Mouse (Mus musculus) cerebellum, adult 2 months (tissue): Measurements from ENCODE around the gene Mettl14. TPM values are rescaled to one million over a fixed set of nuclear protein-coding genes. Genes with fewer than 3 reads are reported as not detected.
A peak's percentile ranks its signal among the peaks of the same experiment; 100 is the strongest.
"Not testable (repeated sequence)": the region's sequence is repeated elsewhere in the genome, so short reads cannot be mapped to it uniquely, and the experiment has no call there.

ENCODE experiments used
- DNase-seq, 2 experiments: peaks; one replicate each; pipeline ENCODE4 v3.0.0; 2021
- H3K27ac ChIP-seq: fragments of 200-500 bp; 2 replicates; pipeline ENCODE4 v1.5.1; 2012; ENCODE audit warnings: low read length, control low read depth, inconsistent platforms; ENCODE audit not compliant: insufficient read depth
- H3K27me3 ChIP-seq: fragments of 200-500 bp; 2 replicates; pipeline ENCODE4 v1.6.1; 2012; ENCODE audit warnings: inconsistent platforms, mild to moderate bottlenecking, low read length, moderate library complexity; ENCODE audit not compliant: control insufficient read depth, insufficient read depth
- H3K4me1 ChIP-seq: fragments of 200-500 bp; 2 replicates; pipeline ENCODE4 v1.6.1; 2011; ENCODE audit warnings: low read length; ENCODE audit not compliant: control insufficient read depth, insufficient read depth
- H3K4me3 ChIP-seq: fragments of 200-500 bp; replicated peaks from 2 replicates; pipeline ENCODE3; 2011; ENCODE audit warnings: mild to moderate bottlenecking, low read depth, low read length, control low read depth; ENCODE audit not compliant: insufficient read depth
- CTCF ChIP-seq: fragments of 200-500 bp; IDR thresholded peaks from 2 replicates; pipeline ENCODE4 v1.5.1; 2011; ENCODE audit warnings: low read depth, mild to moderate bottlenecking, control low read depth, low read length, moderate library complexity, borderline replicate concordance; ENCODE audit not compliant: insufficient read depth
- POLR2A ChIP-seq: fragments of 200-500 bp; IDR thresholded peaks from 2 replicates; pipeline ENCODE4 v1.6.1; 2011; ENCODE audit warnings: low read length, control low read depth, borderline replicate concordance; ENCODE audit not compliant: insufficient read depth
- WGBS: fragments of 180-500 bp; shearing (Covaris S2); methylation state at CpG from one replicate; pipeline ENCODE4 v1.1.7; 2018; 5-methylcytosine and 5-hydroxymethylcytosine counted together
- polyA plus RNA-seq: library from polyadenylated mRNA; depleted of rRNA; stranded (reverse); fragments of >200 nt; gene quantifications from 2 replicates; pipeline ENCODE4 v1.2.3, GENCODE M21; 2012

The Mettl14 gene
- polyA plus RNA-seq, 1 experiment: 15.5 TPM

DNA sequence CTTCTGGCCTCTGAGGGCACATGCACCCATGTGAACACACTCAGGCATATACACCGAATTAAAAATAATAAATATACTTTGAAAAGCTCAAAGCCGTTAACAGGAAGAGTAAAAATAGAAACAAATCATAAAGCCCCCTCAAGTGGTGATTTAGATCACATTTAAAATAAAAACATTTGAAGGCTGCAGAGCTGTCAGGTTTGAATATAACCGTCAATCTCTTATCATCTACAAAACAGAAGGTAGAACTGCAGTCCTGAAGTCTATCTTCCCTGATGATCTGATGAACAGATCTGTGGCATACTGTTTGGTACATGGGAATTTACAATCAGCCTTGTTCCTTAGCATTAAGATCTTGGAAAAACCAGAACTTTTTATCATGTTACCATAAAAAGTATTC is 9.3 kb downstream of the Mettl14 start:
- no peak for TF ChIP-seq POLR2A
- no peak for TF ChIP-seq CTCF
- DNase-seq: no peak
- Histone ChIP-seq H3K27me3 (no peaks in the 10 kb centered on the region), H3K4me3 (no peak overlapping the region), H3K27ac (no peak overlapping the region), H3K4me1 (no peaks in the 10 kb centered on the region)
- WGBS: 95% methylated on average over 3 of the region's 3 CpGs

DNA sequence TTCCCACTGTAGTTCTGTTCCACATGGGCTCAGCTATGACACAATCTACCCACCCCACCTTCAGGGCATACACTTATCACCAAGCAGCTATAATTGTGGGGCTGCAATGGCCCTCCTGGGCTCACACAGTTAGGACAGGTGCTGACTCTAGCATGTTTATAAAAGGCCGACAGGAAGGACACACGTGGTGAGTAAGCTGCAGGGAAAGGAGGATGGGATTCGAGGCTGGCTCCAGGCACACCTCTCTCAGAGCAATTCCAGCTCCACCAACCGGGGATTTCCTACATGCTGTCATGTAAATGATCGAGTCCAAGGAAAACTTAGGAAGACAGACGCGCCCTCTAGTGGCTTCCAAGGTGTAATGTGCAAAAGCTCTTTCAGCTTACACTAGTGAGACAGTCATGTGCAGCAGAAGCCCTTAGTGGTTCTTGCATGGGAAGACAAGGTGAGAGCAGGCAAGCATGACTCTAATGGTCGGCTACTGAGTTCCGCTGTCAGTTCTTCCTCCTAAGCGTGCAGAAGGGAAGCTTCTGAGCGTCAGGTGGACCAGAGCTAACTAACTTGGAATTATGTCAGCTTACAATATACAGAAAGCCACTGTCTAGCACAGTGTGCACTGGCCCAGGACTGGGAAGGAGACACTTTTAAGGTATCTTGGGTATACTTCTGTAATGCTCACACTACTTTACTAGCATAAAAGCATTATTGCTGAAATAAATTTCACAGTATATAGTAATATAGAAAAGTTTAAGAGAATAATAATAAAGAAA is 14.0 kb downstream of the Mettl14 start:
- H3K27me3 ChIP-seq: no peaks in the 10 kb centered on the region
- peak; percentile 43 to 45 for DNase-seq
- H3K4me3 ChIP-seq: no peak overlapping the region
- no peaks in the 10 kb centered on the region for H3K4me1 ChIP-seq
- no peak overlapping the region for H3K27ac ChIP-seq
- TF ChIP-seq POLR2A (no peak), CTCF (peak; percentile 48; the same call in 1 of the 2 replicates)
- 28% methylated on average over 11 of the region's 11 CpGs for WGBS

DNA sequence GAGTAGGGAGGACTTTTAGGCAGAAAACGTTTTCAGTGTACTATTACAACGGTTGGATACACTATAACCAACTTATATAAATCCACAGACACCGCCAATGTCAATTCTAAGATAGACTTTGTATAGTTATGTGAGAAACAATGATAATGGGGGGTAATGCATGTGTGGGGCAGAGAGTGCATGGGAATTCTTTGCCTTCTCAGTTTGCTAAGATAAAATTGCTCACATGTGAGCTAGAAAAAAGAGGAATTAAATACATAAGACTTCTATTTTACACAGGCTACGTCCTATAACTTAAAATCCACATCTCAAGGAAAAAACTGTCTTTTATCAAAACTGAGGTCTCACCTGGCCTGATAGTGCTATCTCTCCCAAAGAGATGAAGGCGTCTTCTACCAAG is 15.0 kb downstream of the Mettl14 start:
- Histone ChIP-seq H3K4me1 (no peaks in the 10 kb centered on the region), H3K27ac (no peak overlapping the region), H3K4me3 (no peak overlapping the region), H3K27me3 (no peaks in the 10 kb centered on the region)
- WGBS: 94% methylated on average over 5 of the region's 5 CpGs
- no peak for DNase-seq
- TF ChIP-seq CTCF (no peak), POLR2A (no peak)

DNA sequence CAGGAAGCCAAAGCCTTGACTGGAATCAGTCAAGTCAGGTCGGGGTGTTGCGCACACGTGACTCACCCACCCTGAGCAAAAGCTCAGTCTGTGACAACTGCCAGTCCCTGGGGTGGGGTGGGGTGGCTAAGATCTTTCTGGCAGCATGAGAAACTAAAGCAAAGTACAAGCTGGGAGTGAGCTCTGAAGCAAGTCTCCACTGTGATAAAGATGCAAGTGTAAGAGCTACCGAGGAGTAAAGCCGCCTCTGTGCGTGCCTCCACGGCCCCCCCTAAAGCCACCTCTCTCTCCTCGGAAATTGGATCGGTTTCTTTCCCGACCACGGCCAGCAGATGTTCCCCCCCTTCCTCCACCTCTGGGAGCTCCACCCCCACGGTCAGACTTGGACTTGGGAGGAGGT is 16.7 kb downstream of the Mettl14 start:
- DNase-seq: no peak
- Histone ChIP-seq H3K4me3 (no peak overlapping the region), H3K27ac (no peak overlapping the region), H3K4me1 (no peaks in the 10 kb centered on the region), H3K27me3 (no peaks in the 10 kb centered on the region)
- no peak for TF ChIP-seq POLR2A
- TF ChIP-seq CTCF: no peak
- WGBS: 81% methylated on average over 12 of the region's 12 CpGs

DNA sequence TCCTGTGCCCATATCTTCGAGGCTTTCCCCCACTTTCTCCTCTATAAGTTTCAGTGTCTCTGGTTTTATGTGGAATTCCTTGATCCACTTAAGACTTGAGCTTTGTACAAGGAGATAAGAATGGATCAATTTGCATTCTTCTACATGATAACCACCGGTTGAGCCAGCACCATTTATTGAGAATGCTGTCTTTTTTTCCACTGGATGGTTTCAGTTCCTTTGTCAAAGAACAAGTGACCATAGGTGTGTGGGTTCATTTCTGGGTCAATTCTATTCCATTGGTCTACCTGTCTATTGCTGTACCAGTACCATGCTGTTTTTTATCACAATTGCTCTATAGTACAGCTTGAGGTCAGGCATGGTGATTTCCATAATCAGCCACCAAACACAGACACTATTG is 19.1 kb downstream of the Mettl14 start:
- not testable (repeated sequence) for H3K4me3 ChIP-seq, H3K4me1 ChIP-seq, DNase-seq, H3K27ac ChIP-seq, H3K27me3 ChIP-seq
- 95% methylated on average over 2 of the region's 2 CpGs for WGBS

DNA sequence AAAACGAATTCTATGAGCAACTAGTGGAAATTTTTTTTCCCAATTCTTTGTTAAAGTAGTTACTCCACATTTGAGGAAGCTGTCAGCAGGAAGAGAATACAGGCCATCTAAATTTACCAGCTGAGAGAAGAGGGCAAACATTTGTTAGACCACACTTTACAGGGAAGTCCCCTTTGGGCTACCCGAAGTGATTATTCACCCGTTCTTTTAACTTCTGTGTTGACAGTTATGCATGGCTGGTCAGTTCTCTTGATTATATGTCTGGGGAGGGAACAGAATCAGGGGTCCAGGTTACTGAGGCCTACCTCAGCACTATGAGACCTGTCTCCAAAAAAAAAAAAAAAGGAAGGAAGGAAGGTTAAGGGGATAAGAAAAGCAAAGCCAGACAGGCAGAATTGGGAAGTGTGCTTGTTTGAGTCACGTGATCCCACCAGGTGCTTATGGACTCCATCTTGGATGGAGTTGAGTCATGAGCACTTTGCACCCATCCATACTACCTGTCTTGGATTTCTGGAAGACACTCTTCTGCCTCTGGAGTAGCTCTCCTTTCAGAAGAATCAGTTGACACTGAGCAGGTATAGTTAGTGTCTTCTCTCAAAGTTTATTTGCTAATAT is 29.4 kb downstream of the Mettl14 start:
- H3K27ac ChIP-seq: no peak overlapping the region
- no peaks in the 10 kb centered on the region for H3K4me1 ChIP-seq
- H3K4me3 ChIP-seq: no peak overlapping the region
- no peaks in the 10 kb centered on the region for H3K27me3 ChIP-seq
- no peak for DNase-seq
- 76% methylated on average over 4 of the region's 4 CpGs for WGBS
- TF ChIP-seq POLR2A: no peak
- TF ChIP-seq CTCF: no peak

DNA sequence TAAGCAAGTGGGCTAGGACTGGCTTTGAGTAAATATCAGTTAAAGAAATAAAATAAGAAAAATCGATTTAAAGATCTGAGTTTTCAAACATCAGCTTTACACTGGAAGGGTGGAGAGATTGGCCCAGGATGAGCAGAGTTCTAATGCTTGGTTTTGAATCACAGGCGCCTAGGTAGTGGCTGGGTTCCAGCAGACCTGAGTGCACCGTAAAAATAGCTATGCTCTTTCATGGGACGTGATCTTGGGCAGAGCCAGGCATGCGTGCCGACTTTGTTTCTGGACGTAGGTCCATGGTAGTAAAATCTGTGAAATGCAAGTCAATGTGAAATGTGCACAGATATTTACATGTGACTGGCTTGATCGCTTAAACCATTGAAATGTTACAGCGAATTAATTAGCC is 31.5 kb downstream of the Mettl14 start:
- Histone ChIP-seq H3K27ac (no peak overlapping the region), H3K4me1 (no peaks in the 10 kb centered on the region), H3K4me3 (no peak overlapping the region), H3K27me3 (no peaks in the 10 kb centered on the region)
- TF ChIP-seq POLR2A: no peak
- no peak for TF ChIP-seq CTCF
- WGBS: 92% methylated on average over 9 of the region's 9 CpGs
- DNase-seq: no peak

DNA sequence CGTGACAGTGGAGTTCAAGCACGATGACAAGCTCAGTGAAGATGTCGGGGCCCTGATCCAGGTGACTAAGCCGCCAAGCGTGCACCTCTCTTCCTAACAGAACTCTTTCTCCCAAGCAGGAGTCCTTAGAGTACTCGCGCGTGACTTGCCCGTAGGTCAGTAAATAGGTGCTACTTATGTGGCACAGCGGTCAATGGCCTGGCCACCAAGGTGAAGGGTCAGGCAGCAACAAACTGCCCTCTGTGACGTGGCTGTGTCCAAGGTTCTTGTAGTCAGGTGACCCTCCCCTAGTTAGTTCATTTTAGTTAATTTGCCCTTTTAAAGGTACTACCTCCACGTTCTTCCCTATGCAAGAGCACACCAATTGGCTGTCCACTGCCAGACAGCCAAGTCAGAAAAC is 32.2 kb downstream of the Mettl14 start:
- H3K4me1 ChIP-seq: no peaks in the 10 kb centered on the region
- 91% methylated on average over 12 of the region's 12 CpGs for WGBS
- H3K27ac ChIP-seq: no peak overlapping the region
- TF ChIP-seq CTCF (no peak), POLR2A (no peak)
- no peak for DNase-seq
- H3K27me3 ChIP-seq: no peaks in the 10 kb centered on the region
- no peak overlapping the region for H3K4me3 ChIP-seq
